Mouse (Mus musculus) central nervous system, embryonic 11.5 days (tissue): Measurements from ENCODE around the gene Opn1sw. TPM values are rescaled to one million over a fixed set of nuclear protein-coding genes. Genes with fewer than 3 reads are reported as not detected.

Experiments used
- polyA plus RNA-seq: library from polyadenylated mRNA; depleted of rRNA; stranded (reverse); fragments of >200 nt; gene quantifications from 2 replicates; pipeline ENCODE4 v1.2.3, GENCODE M21; 2012; rRNA removed

The Opn1sw gene
- 0.06 TPM in 1 of 2 replicates, not detected in the other for polyA plus RNA-seq

DNA sequence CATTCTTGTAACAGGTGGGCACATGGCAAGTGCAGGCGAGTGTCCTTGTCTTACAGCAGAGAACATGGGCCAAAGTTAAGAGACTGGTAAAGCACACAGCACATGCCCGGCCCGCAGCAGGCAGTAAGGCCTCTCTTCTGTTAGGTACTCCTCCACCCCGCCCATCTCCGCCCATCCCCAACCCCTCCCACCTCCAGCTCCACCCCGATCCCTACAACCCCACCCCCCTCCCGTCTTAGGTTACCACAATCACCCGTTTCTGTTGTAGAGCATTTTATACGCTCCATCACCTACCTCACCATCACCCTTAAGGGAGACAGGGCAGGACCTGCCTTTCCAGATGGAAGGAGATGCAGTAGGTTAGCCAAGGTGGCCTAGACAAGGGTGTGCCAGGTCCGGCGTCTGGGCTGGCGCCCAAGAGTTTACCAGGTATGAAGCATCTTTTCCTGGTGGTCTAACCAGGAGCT lies at the start of gene Opn1sw:
TSS of gene Opn1sw (minus strand) at position 417 of the 467 bp plus-strand sequence.

DNA sequence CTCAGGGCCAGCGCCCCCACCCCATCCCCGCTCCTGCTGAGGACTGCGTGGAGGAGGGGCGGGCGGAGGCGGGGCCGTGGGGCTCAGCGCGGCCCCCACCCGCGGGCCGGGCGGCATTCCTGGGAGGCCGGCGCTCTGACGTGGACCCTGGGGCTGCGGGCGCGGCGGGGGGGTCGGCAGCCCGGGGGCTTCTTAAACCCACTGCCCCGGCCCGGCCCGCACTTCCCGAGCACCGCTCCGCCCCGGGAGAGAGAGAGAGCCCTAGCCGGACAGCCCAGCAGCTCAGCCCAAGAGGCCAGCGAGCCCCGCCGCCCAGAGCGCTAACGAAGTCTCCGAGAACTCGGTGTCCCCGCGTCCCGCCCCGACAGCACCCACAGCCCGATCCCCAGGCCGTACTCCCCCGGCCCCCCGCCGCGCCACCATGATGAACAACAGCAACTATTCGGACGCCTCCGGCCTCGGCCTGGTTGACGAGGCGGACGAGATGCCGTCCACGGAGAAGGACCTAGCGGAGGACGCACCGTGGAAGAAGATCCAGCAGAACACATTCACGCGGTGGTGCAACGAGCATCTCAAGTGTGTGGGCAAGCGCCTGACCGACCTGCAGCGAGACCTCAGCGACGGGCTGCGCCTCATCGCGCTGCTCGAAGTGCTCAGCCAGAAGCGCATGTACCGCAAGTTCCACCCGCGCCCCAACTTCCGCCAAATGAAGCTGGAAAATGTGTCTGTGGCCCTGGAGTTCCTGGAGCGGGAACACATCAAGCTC lies 45.0 kb upstream of the Opn1sw start, which contains the start of gene Flnc:
TSS of gene Flnc (plus strand) at position 219 of the 766 bp plus-strand sequence.

DNA sequence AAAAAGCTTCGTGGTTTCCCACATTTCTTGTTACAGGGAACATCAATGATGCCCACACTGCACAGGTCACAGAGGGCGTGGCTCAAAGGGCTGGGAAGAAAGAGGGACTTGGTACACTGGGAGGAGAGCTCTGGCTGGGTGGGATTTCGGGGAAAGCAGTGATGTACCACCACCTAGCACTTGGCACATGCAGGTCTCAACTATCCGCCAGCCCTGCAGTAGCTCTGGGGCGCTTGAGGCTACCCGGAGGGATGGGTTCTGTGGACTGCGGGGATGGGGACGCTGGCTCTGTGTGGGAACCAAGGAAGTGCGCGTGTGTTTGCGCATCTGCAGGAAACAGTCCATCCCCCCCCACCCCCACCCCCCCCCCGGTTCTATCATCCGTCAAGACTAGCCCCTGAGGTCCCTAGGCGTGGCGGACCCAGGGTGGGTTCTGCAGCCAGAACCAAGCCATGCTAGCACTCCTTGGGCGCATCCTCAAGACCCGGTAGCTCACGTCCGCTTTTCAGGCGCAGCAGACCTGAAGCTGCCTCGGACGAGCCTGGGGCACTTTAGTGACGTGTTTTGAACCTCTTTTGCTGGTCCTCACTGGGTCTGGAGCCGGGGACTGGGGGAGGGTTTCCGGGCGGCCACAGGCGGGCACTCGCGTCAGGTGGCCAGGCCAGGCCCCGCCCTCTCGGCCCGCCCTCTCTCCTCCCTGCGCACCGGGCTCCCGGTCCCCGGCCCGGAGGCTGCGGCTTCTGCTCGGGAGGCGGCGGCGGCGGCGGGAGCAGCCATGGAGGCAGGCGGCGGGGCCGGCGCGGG lies 7.8 kb upstream of the Opn1sw start, which contains the start of gene Ccdc136:
TSS of gene Ccdc136 (plus strand) at position 400 of the 804 bp plus-strand sequence.

DNA sequence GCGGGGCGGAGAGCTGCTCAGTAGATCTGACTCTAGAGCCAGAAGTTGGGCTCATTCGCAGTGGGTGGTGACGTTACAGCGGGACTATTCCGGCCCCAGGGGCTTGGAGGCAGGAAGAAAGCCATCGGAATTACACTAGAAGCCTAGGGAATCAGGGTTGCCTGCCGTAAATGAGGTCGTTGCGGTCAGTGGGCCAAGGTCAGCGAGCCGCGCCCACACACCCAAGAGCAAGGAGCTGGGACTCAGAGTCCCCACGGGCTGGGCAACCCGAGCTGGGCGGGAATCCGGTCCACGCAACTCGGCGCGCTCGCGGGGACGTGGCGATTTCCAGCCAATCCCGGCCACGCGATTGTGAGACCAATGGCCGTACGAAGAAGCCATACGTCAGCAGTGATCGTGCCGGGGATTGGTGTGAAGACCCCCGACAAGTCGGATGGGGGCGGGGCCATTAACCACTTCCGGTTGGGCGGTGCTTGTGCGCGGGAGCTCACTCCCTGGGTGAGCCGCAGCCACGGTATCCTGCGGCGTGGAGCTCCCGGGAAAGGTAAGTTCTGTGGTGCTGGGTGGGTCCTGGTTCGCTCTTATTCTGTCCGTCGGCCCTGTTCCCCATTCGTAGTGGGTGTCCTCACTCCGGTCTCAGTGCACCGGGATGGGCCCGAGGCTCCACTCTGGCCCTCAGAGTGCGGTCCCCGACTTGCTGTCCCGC lies 40.5 kb downstream of the Opn1sw start, which contains the start of gene Calu:
TSS of gene Calu (plus strand) at position 405 of the 706 bp plus-strand sequence.

Other genes starting within 250 kb of the Opn1sw start
- 78.3 and 111 TPM in 2 replicates for gene Rbm28, start 223.5 kb downstream of the Opn1sw start, polyA plus RNA-seq
- 1.2 and 1.6 TPM in 2 replicates for gene Prrt4, start 208.9 kb downstream of the Opn1sw start, polyA plus RNA-seq
- gene Impdh1, start 172.1 kb downstream of the Opn1sw start, polyA plus RNA-seq: 27.5 and 29.9 TPM in 2 replicates
- 19.6 and 30.4 TPM in 2 replicates for gene Hilpda, start 116.0 kb downstream of the Opn1sw start, polyA plus RNA-seq
- 1.0 and 1.5 TPM in 2 replicates for gene Fam71f2, start 108.9 kb downstream of the Opn1sw start, polyA plus RNA-seq
- 0.09 TPM in 1 of 2 replicates, not detected in the other for gene Fam71f1, start 69.3 kb downstream of the Opn1sw start, polyA plus RNA-seq
- 211 and 214 TPM in 2 replicates for gene Calu, start 40.4 kb downstream of the Opn1sw start, polyA plus RNA-seq
- gene Ccdc136, start 7.8 kb upstream of the Opn1sw start, polyA plus RNA-seq: 31.4 and 47.4 TPM in 2 replicates
- gene Flnc, start 44.8 kb upstream of the Opn1sw start, polyA plus RNA-seq: 5.5 and 12.2 TPM in 2 replicates
- gene Atp6v1f, start 79.2 kb upstream of the Opn1sw start, polyA plus RNA-seq: 119 and 185 TPM in 2 replicates
- 0.16 TPM in 2 replicates for gene Atp6v1fnb, start 83.0 kb upstream of the Opn1sw start, polyA plus RNA-seq
- gene Kcp, start 119.5 kb upstream of the Opn1sw start, polyA plus RNA-seq: 37.7 and 61.8 TPM in 2 replicates
- gene Irf5, start 138.2 kb upstream of the Opn1sw start, polyA plus RNA-seq: 1.5 and 4.3 TPM in 2 replicates
- gene Tnpo3, start 221.4 kb upstream of the Opn1sw start, polyA plus RNA-seq: 74.3 and 93.2 TPM in 2 replicates